Mouse (Mus musculus): ENCODE results near the gene Cacul1. TPM values are rescaled to one million over a fixed set of nuclear protein-coding genes. Genes with fewer than 3 reads are reported as not detected.
"Not testable (repeated sequence)": the region's sequence is repeated elsewhere in the genome, so short reads cannot be mapped to it uniquely, and the experiment has no call there.

Gene Cacul1
- total and polyA plus RNA-seq, 3 experiments: 48.6 to 113 (median 53.5) TPM

GRCm38 (mm10) chr19:60603586-60603985 lies 22.8 kb upstream of the Cacul1 start (continued):
- TF ChIP-seq MAFK (IDR thresholded peaks at IDR 0.05; ENCODE audit: borderline replicate concordance, low read depth, low read length): no peak

- H3K4me1 ChIP-seq (ENCODE audit: control insufficient read depth in 1 of 2, insufficient read depth in 2 of 2, low read length in 2 of 2); H3K4me3 ChIP-seq (ENCODE audit: control insufficient read depth in 1 of 2, insufficient read depth in 1 of 2, low read depth in 2 of 2, low read length in 2 of 2); H3K9ac ChIP-seq (ENCODE audit: control insufficient read depth, low read depth, low read length, poor library complexity, severe bottlenecking); H3K36me3 ChIP-seq (ENCODE audit: control insufficient read depth in 1 of 2, insufficient read depth in 2 of 2, low read length in 2 of 2); H3K27me3 ChIP-seq (ENCODE audit: control insufficient read depth in 1 of 2, insufficient read depth in 2 of 2, low read length in 2 of 2); H3K27ac ChIP-seq (ENCODE audit: control insufficient read depth, low read depth, low read length); H3K9me3 ChIP-seq (replicated peaks; ENCODE audit: insufficient read depth, low read length); DNase-seq (ENCODE audit: low read depth, low spot score); H3K79me2 ChIP-seq (ENCODE audit: control insufficient read depth, insufficient read depth, low read length, poor library complexity): not testable (repeated sequence)
Observed at GRCm38 (mm10) chr19:60602066-60602465, 21.2 kb upstream of the Cacul1 start.

GRCm38 (mm10) chr19:60598025-60598697 lies 17.3 kb upstream of the Cacul1 start:
- Histone ChIP-seq H3K36me3 (ENCODE audit: control insufficient read depth in 1 of 2, insufficient read depth in 2 of 2, low read length in 2 of 2) (no peaks in the 10 kb centered on the region), H3K79me2 (ENCODE audit: control insufficient read depth, insufficient read depth, low read length, poor library complexity) (no peaks in the 10 kb centered on the region), H3K4me3 (ENCODE audit: control insufficient read depth in 1 of 2, insufficient read depth in 1 of 2, low read depth in 2 of 2, low read length in 2 of 2) (no peak overlapping the region), H3K9me3 (replicated peaks; ENCODE audit: insufficient read depth, low read length) (no peaks in the 10 kb centered on the region), H3K27ac (ENCODE audit: control insufficient read depth, low read depth, low read length) (no peak overlapping the region), H3K4me1 (ENCODE audit: control insufficient read depth in 1 of 2, insufficient read depth in 2 of 2, low read length in 2 of 2) (no peaks in the 10 kb centered on the region), H3K27me3 (ENCODE audit: control insufficient read depth in 1 of 2, insufficient read depth in 2 of 2, low read length in 2 of 2) (no peaks in the 10 kb centered on the region), H3K9ac (ENCODE audit: control insufficient read depth, low read depth, low read length, poor library complexity, severe bottlenecking) (no peak overlapping the region)
- DNase-seq (ENCODE audit: low read depth, low spot score): no peak
- TF ChIP-seq RAD21 (IDR thresholded peaks at IDR 0.05; ENCODE audit: low read depth, low read length) (no peak), E2F4 (IDR thresholded peaks at IDR 0.05; ENCODE audit: borderline replicate concordance, low read depth, low read length) (no peak), ZMIZ1 (IDR thresholded peaks at IDR 0.05; ENCODE audit: low read depth, low read length) (no peak), UBTF (IDR thresholded peaks at IDR 0.05; ENCODE audit: borderline replicate concordance, insufficient read depth, low read depth, low read length) (no peak), CHD1 (IDR thresholded peaks at IDR 0.05; ENCODE audit: low read depth, low read length) (no peak)

GRCm38 (mm10) chr19:60589646-60590045 lies 8.8 kb upstream of the Cacul1 start:
- no peak for TF ChIP-seq SIN3A (IDR thresholded peaks at IDR 0.05; ENCODE audit: low read length)
- TF ChIP-seq ZNF384 (IDR thresholded peaks at IDR 0.05; ENCODE audit: low read depth, low read length): no peak
- TF ChIP-seq MXI1 (IDR thresholded peaks at IDR 0.05; ENCODE audit: low read depth, low read length): no peak
- no peak for TF ChIP-seq ELF1 (IDR thresholded peaks at IDR 0.05; ENCODE audit: low read depth, low read length)
- TF ChIP-seq TBP (IDR thresholded peaks at IDR 0.05; ENCODE audit: low read depth, low read length): no peak
- TF ChIP-seq RCOR1 (IDR thresholded peaks at IDR 0.05; ENCODE audit: low read depth, low read length): no peak
- TF ChIP-seq MYC (IDR thresholded peaks at IDR 0.05; ENCODE audit: low read depth, low read length): no peak
- no peak for TF ChIP-seq CHD1 (IDR thresholded peaks at IDR 0.05; ENCODE audit: low read depth, low read length)
- TF ChIP-seq MYB (IDR thresholded peaks at IDR 0.05; ENCODE audit: low read depth, low read length): no peak
- H3K36me3 ChIP-seq (ENCODE audit: control insufficient read depth in 1 of 2, insufficient read depth in 2 of 2, low read length in 2 of 2): peaks cover 0 to 4% of the 10 kb centered on the region in 2 experiments; a peak in 2 of 4 replicates

More at GRCm38 (mm10) chr19:60589646-60590045, 8.8 kb upstream of the Cacul1 start:
- H3K4me3 ChIP-seq (ENCODE audit: control insufficient read depth in 1 of 2, insufficient read depth in 1 of 2, low read depth in 2 of 2, low read length in 2 of 2): no peak overlapping the region
- no peak overlapping the region for H3K27ac ChIP-seq (ENCODE audit: control insufficient read depth, low read depth, low read length)
- H3K9me3 ChIP-seq (replicated peaks; ENCODE audit: insufficient read depth, low read length): no peaks in the 10 kb centered on the region
- no peak for DNase-seq (ENCODE audit: low read depth, low spot score)
- no peak overlapping the region for H3K9ac ChIP-seq (ENCODE audit: control insufficient read depth, low read depth, low read length, poor library complexity, severe bottlenecking)
- H3K27me3 ChIP-seq (ENCODE audit: control insufficient read depth in 1 of 2, insufficient read depth in 2 of 2, low read length in 2 of 2): no peaks in the 10 kb centered on the region
- no peaks in the 10 kb centered on the region for H3K79me2 ChIP-seq (ENCODE audit: control insufficient read depth, insufficient read depth, low read length, poor library complexity)
- peaks cover 0 to 8% of the 10 kb centered on the region in 2 experiments; a peak in 1 of 4 replicates for H3K4me1 ChIP-seq (ENCODE audit: control insufficient read depth in 1 of 2, insufficient read depth in 2 of 2, low read length in 2 of 2)

All from MEL (cell line).